Mouse (Mus musculus) ES-Bruce4 (cell line): ENCODE measurements around the gene Cfl1. TPM values are rescaled to one million over a fixed set of nuclear protein-coding genes. Genes with fewer than 3 reads are reported as not detected.

Experiments
- H3K27ac ChIP-seq: 2 replicates; pipeline ENCODE4 v1.5.1; 2012; ENCODE audit warnings: low read length, inconsistent platforms; ENCODE audit not compliant: insufficient read depth
- H3K27me3 ChIP-seq: 2 replicates; pipeline ENCODE4 v1.6.1; 2012; ENCODE audit warnings: mild to moderate bottlenecking, low read length, inconsistent platforms; ENCODE audit not compliant: control insufficient read depth, poor library complexity, insufficient read depth, severe bottlenecking
- H3K36me3 ChIP-seq: 2 replicates; pipeline ENCODE4 v1.6.1; 2012; ENCODE audit warnings: inconsistent platforms, mild to moderate bottlenecking, low read length, moderate library complexity; ENCODE audit not compliant: control insufficient read depth, poor library complexity, insufficient read depth, severe bottlenecking
- H3K4me1 ChIP-seq: one replicate; pipeline ENCODE4 v1.8.1; 2011; ENCODE audit warnings: low read length; ENCODE audit not compliant: control insufficient read depth, insufficient read depth
- H3K4me3 ChIP-seq: 2 replicates; pipeline ENCODE4 v1.5.1; 2011; ENCODE audit warnings: low read depth, mild to moderate bottlenecking, low read length
- H3K9ac ChIP-seq: 2 replicates; pipeline ENCODE4 v1.6.1; 2012; ENCODE audit warnings: low read depth, mild to moderate bottlenecking, inconsistent platforms; ENCODE audit not compliant: poor library complexity, severe bottlenecking
- H3K9me3 ChIP-seq: replicated peaks from 2 replicates; pipeline ENCODE4 v1.6.1; 2012; ENCODE audit warnings: mild to moderate bottlenecking, low read length, inconsistent platforms; ENCODE audit not compliant: control insufficient read depth, poor library complexity, insufficient read depth, severe bottlenecking
- CTCF ChIP-seq: IDR thresholded peaks from one replicate; pipeline ENCODE4 v1.8.1; 2011; ENCODE audit warnings: low read depth, low read length
- EP300 ChIP-seq: IDR thresholded peaks from 2 replicates; pipeline ENCODE4 v1.6.1; 2011; ENCODE audit warnings: low read depth, low read length; ENCODE audit not compliant: insufficient read depth
- POLR2A ChIP-seq: IDR thresholded peaks from one replicate; pipeline ENCODE4 v1.8.1; 2011; ENCODE audit warnings: low read length; ENCODE audit not compliant: insufficient read depth
- polyA plus RNA-seq: library from polyadenylated mRNA; stranded (reverse); fragments of >200 nt; gene quantifications from 2 replicates; pipeline ENCODE4 v1.2.4, GENCODE M21; 2011; ENCODE audit warnings: low read depth; ENCODE audit not compliant: missing spikeins, insufficient read depth, insufficient read length

Cfl1 gene
- polyA plus RNA-seq, 1 experiment = 878 TPM

- Histone ChIP-seq H3K9me3 (no peaks in the 10 kb centered on the region), H3K27me3 (no peaks in the 10 kb centered on the region), H3K4me1 (no peaks in the 10 kb centered on the region), H3K36me3 (no peaks in the 10 kb centered on the region; the same call in 1 of the 2 replicates), H3K4me3 (peak within 1 kb of the TSS; percentile 98), H3K27ac (no peak within 1 kb of the TSS), H3K9ac (peak within 1 kb of the TSS; percentile 80)
- TF ChIP-seq POLR2A (peak; percentile 69), CTCF (no peak)
These were observed 29.8 kb upstream of the Cfl1 start, which contains the start of gene Fibp for GRCm38 (mm10) chr19:5460465-5460911. Fibp (plus strand) TSS chr19:5460615.

- Histone ChIP-seq H3K4me3 (no peak overlapping the region), H3K9ac (no peak overlapping the region), H3K36me3 (peaks cover 3% of the 10 kb centered on the region; the same call in 1 of the 2 replicates), H3K9me3 (no peaks in the 10 kb centered on the region), H3K27ac (no peak overlapping the region), H3K4me1 (no peaks in the 10 kb centered on the region), H3K27me3 (no peaks in the 10 kb centered on the region)
- TF ChIP-seq POLR2A (no peak), CTCF (no peak), EP300 (no peak)
These were observed 28.8 kb upstream of the Cfl1 start for GRCm38 (mm10) chr19:5461411-5461810.

DNA sequence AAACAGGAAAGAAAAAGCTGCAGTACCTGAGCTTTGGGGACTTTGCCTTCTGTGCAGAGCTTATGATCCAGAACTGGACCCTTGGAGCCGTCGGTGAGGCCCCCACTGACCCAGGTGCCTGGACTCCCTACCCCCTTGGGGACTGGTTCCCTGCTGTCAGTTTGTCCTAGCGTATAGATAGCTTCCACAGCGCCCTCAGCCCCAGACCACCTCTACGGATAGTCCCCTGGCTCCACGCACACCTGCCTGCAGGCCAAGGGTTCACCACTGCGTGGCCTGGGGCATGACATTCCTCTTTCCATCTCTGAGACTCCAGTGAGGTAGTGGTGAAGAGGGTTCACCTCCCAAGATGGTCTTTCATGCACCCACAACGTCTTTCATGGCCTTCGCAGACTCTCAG lies 27.0 kb upstream of the Cfl1 start:
- no peak overlapping the region for H3K27ac ChIP-seq
- H3K9ac ChIP-seq = no peak overlapping the region
- no peak overlapping the region for H3K4me3 ChIP-seq
- TF ChIP-seq CTCF (no peak), POLR2A (no peak), EP300 (no peak)
- H3K4me1 ChIP-seq = no peaks in the 10 kb centered on the region
- H3K27me3 ChIP-seq = no peaks in the 10 kb centered on the region
- H3K9me3 ChIP-seq = no peaks in the 10 kb centered on the region
- peaks cover 3% of the 10 kb centered on the region; the same call in 1 of the 2 replicates for H3K36me3 ChIP-seq

DNA sequence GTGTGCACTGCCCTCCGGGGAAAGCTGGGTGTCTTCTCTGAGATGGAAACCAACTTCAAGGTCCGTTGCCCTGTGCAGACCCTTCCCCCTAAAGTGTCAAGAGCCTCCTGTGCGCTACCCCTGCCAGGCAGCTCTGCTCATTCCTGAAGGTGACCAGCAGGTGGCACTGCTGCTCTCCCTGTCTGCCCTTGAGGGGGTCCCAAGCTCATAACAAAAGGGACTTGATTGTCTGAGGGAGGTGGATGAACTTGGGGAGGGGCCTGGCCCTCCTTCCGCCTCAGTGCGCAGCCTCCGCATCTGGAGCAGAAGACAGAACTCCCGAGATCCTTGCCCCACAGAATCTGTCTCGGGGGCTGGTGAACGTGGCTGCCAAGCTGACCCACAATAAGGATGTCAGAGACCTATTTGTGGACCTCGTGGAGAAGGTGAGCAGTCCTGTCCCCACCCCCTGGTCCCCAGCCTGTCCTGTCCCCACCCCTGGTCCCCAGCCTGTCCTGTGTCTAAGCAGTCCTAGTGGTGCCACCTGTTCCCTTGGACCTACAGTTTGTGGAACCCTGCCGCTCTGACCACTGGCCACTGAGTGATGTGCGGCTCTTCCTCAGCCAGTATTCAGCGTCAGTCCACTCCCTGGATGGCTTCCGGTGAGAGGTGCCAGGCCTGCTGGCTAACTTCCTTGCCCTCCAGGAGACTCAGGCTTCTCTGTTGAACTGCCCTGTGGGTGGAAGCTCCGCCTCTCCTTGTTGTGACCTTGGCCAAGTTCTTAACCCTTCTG lies 26.3 kb upstream of the Cfl1 start:
- no peak overlapping the region for H3K27ac ChIP-seq
- no peaks in the 10 kb centered on the region for H3K4me1 ChIP-seq
- no peak overlapping the region for H3K9ac ChIP-seq
- peaks cover 3% of the 10 kb centered on the region; the same call in 1 of the 2 replicates for H3K36me3 ChIP-seq
- no peaks in the 10 kb centered on the region for H3K9me3 ChIP-seq
- H3K4me3 ChIP-seq = peak overlapping the region; percentile 40
- TF ChIP-seq EP300 = no peak
- TF ChIP-seq CTCF = peak; percentile 97
- TF ChIP-seq POLR2A = no peak
- H3K27me3 ChIP-seq = no peaks in the 10 kb centered on the region

DNA sequence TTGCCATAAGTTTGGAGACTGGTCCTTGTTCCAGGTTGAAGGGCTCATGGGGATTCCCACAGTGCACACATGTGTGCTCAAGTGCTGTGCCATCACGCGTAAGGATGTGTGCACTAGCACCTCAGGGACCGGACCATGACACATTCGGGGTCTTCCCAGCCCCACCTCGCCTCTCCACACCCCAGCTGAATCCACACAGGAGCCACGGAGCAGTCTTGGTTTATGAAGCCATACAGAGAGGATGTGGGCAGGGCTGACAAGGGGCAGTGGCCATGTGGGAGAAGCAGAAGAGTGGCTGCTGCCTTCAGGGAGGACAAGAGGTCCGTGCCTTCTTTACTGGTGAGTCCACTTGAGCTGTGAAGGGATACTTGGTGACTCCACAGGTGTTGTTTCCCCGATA lies 25.2 kb upstream of the Cfl1 start:
- H3K36me3 ChIP-seq = peaks cover 3% of the 10 kb centered on the region; the same call in 1 of the 2 replicates
- H3K27ac ChIP-seq = no peak overlapping the region
- TF ChIP-seq CTCF (no peak), EP300 (no peak), POLR2A (no peak)
- H3K9me3 ChIP-seq = no peaks in the 10 kb centered on the region
- no peak overlapping the region for H3K9ac ChIP-seq
- H3K4me1 ChIP-seq = no peaks in the 10 kb centered on the region
- no peak overlapping the region for H3K4me3 ChIP-seq
- no peaks in the 10 kb centered on the region for H3K27me3 ChIP-seq

DNA sequence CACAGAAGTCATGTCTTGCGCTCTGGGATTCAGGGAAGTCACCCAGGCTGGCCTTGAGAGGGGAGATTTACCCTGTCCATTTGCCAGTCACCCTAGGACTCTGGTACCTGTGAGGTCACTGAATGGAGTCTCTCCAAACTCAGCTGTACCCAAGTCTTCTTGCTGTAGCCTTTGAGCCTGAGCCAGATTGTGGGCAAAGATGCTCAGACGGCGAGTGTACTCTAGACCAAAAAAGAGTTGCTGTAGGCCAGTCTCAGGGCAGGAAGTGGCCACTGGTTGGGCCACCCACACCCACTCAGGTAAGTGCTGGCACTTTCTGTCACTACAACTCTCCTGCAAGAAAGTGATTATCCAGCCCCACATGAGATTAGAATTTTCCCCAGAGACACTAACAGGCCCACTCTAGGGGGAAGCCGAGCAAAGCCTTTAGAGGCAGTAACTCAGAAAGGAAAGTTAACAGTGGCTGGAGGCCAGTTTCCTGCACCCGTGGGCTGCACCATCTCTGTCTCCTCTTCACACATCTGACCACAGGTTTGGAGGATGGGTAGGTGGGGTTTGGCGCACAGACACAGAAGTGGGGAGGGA lies 23.2 kb upstream of the Cfl1 start:
- Histone ChIP-seq H3K9ac (no peak overlapping the region), H3K4me3 (no peak overlapping the region), H3K27ac (no peak overlapping the region), H3K9me3 (no peaks in the 10 kb centered on the region), H3K27me3 (no peaks in the 10 kb centered on the region), H3K36me3 (peaks cover 3% of the 10 kb centered on the region; the same call in 1 of the 2 replicates), H3K4me1 (no peaks in the 10 kb centered on the region)
- TF ChIP-seq POLR2A (no peak), CTCF (no peak), EP300 (no peak)
